Mouse (Mus musculus) myocyte (in vitro differentiated cells): ENCODE data around the gene Rfk. TPM values are rescaled to one million over a fixed set of nuclear protein-coding genes. Genes with fewer than 3 reads are reported as not detected.

ENCODE experiments used
- H3K27me3 ChIP-seq: one replicate; pipeline ENCODE4 v1.6.1; 2011; ENCODE audit not compliant: control insufficient read depth, insufficient read depth, insufficient read length
- H3K36me3 ChIP-seq: one replicate; pipeline ENCODE4 v1.6.1; 2011; ENCODE audit not compliant: control insufficient read depth, insufficient read depth
- H3K4me2 ChIP-seq: one replicate; pipeline ENCODE4 v1.6.1; 2011; ENCODE audit warnings: low read depth, control low read depth
- H3K4me3 ChIP-seq: one replicate; pipeline ENCODE4 v1.5.1; 2011; ENCODE audit warnings: mild to moderate bottlenecking, control low read depth, moderate library complexity
- H3K79me2 ChIP-seq: one replicate; pipeline ENCODE4 v1.6.1; 2011; ENCODE audit not compliant: control insufficient read depth, insufficient read depth
- H3ac ChIP-seq: one replicate; pipeline ENCODE4 v1.6.1; 2011; ENCODE audit not compliant: control insufficient read depth, insufficient read length
- CEBPB ChIP-seq: IDR thresholded peaks from 2 replicates; pipeline ENCODE4 v1.6.1; 2011; ENCODE audit warnings: mild to moderate bottlenecking, moderate library complexity; ENCODE audit not compliant: poor library complexity, insufficient read depth, severe bottlenecking
- E2F4 ChIP-seq: IDR thresholded peaks from one replicate; pipeline ENCODE4 v1.6.1; 2011; ENCODE audit warnings: mild to moderate bottlenecking, control low read depth, moderate library complexity; ENCODE audit not compliant: insufficient read depth
- MAX ChIP-seq: IDR thresholded peaks from one replicate; pipeline ENCODE4 v1.6.1; 2011; ENCODE audit warnings: low read depth, mild to moderate bottlenecking, control low read depth
- MYOD1 ChIP-seq, 3 experiments: IDR thresholded peaks; one replicate each; pipeline ENCODE4 v1.6.1; 2011; ENCODE audit warnings: control low read depth in 2 of 3, low read depth in 2 of 3, mild to moderate bottlenecking in 2 of 3, moderate library complexity in 1 of 3; ENCODE audit not compliant: insufficient read length in 2 of 3, control insufficient read depth in 1 of 3
- MYOG ChIP-seq, 3 experiments: IDR thresholded peaks; one replicate each; pipeline ENCODE4 v1.6.1; 2011; ENCODE audit warnings: control low read depth in 2 of 3, low read depth in 2 of 3, mild to moderate bottlenecking in 2 of 3; ENCODE audit not compliant: insufficient read length in 2 of 3, control insufficient read depth in 1 of 3, insufficient read depth in 1 of 3
- POLR2A ChIP-seq: IDR thresholded peaks from one replicate; pipeline ENCODE4 v1.6.1; 2011; ENCODE audit warnings: low read depth, mild to moderate bottlenecking, control low read depth, moderate library complexity; ENCODE audit not compliant: insufficient read length
- POLR2AphosphoS2 ChIP-seq: IDR thresholded peaks from one replicate; pipeline ENCODE4 v1.6.1; 2011; ENCODE audit warnings: low read depth, control low read depth; ENCODE audit not compliant: insufficient read length
- REST ChIP-seq: IDR thresholded peaks from one replicate; pipeline ENCODE4 v1.6.1; 2011; ENCODE audit warnings: mild to moderate bottlenecking, control low read depth, moderate library complexity; ENCODE audit not compliant: insufficient read depth, insufficient read length
- SRF ChIP-seq: IDR thresholded peaks from one replicate; pipeline ENCODE4 v1.6.1; 2011; ENCODE audit warnings: low read depth; ENCODE audit not compliant: control insufficient read depth, insufficient read length
- TCF12 ChIP-seq: IDR thresholded peaks from one replicate; pipeline ENCODE4 v1.6.1; 2011; ENCODE audit warnings: mild to moderate bottlenecking, control low read depth; ENCODE audit not compliant: poor library complexity, insufficient read depth, severe bottlenecking
- TCF3 ChIP-seq: IDR thresholded peaks from one replicate; pipeline ENCODE4 v1.6.1; 2011; ENCODE audit warnings: low read depth, control low read depth; ENCODE audit not compliant: insufficient read length
- USF1 ChIP-seq: IDR thresholded peaks from one replicate; pipeline ENCODE4 v1.6.1; 2011; ENCODE audit warnings: low read depth, mild to moderate bottlenecking, control low read depth, moderate library complexity
- polyA plus RNA-seq: library from polyadenylated mRNA; unstranded; fragments of >200 nt; fragmentation: generic; extraction: Trizol; gene quantifications from one replicate; pipeline ENCODE4 v1.2.1, GENCODE M21; 2012; ENCODE audit warnings: missing spikeins

Gene Rfk
- polyA plus RNA-seq, 1 experiment = 18.1 TPM

DNA sequence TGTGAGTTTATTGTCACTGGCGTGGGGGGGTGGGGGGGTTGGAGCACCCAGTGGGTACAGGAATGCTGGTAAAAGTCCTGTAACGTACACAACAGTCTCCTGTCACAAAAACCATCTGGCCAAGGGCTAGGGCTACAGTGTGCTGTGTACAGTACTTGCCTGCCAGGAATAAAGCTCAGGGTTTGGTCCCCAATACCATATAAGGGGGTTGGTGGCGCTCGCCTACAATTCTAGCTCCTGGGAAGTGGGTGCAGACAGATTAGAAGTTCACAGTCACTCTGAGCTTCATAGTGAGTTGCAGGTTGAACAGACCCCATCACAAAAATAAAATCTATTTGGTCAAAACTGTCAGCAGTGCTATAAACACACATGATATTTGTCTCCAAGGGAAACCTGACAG lies 39.5 kb upstream of the Rfk start:
- no peaks in the 10 kb centered on the region for H3K36me3 ChIP-seq
- H3K27me3 ChIP-seq = no peaks in the 10 kb centered on the region
- H3K79me2 ChIP-seq = no peaks in the 10 kb centered on the region
- H3ac ChIP-seq = no peak overlapping the region
- H3K4me2 ChIP-seq = no peak overlapping the region
- H3K4me3 ChIP-seq = no peak overlapping the region
- TF ChIP-seq POLR2AphosphoS2 (no peak), TCF3 (no peak), TCF12 (no peak), MAX (no peak), USF1 (no peak), MYOD1 (IDR thresholded peaks at IDR 0.05; ENCODE audit: control insufficient read depth in 1 of 3, insufficient read length in 2 of 3, low read depth in 2 of 3) (no peak), MYOG (IDR thresholded peaks at IDR 0.05; ENCODE audit: control insufficient read depth in 1 of 3, insufficient read depth in 1 of 3, insufficient read length in 2 of 3, low read depth in 2 of 3) (no peak), POLR2A (no peak), REST (no peak), CEBPB (no peak), SRF (no peak), E2F4 (no peak)

GRCm38 (mm10) chr19:17354797-17355196 lies 39.0 kb upstream of the Rfk start:
- TF ChIP-seq TCF12 = no peak
- peak in 2 of 3 experiments; percentile 26 to 54 for TF ChIP-seq MYOG (IDR thresholded peaks at IDR 0.05; ENCODE audit: control insufficient read depth in 1 of 3, insufficient read depth in 1 of 3, insufficient read length in 2 of 3, low read depth in 2 of 3)
- peak in 2 of 3 experiments; percentile 37 to 70 for TF ChIP-seq MYOD1 (IDR thresholded peaks at IDR 0.05; ENCODE audit: control insufficient read depth in 1 of 3, insufficient read length in 2 of 3, low read depth in 2 of 3)

DNA sequence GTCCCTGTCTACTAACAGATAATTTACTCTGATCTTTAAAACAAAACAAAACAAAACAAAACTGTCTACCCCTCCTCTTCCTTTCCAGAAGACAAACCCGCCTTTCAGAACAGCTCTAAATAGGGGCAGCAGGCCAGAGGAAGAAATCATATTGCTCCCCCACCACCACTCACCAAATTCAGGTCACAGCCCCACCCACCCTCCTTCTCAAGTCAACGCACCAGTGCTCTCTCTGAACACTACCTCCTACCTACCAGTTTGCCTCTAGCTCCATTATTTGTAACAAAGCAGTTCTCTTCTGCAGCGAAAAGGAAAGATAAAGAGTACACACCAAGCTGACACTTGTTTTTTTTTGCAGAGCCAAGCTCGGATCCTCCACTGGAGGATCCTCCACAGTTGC lies 38.5 kb upstream of the Rfk start:
- Histone ChIP-seq H3K79me2 (no peaks in the 10 kb centered on the region), H3ac (no peak overlapping the region), H3K4me3 (no peak overlapping the region), H3K27me3 (no peaks in the 10 kb centered on the region), H3K36me3 (no peaks in the 10 kb centered on the region), H3K4me2 (peak overlapping the region; percentile 24)
- TF ChIP-seq TCF12 (no peak), SRF (no peak), MYOG (IDR thresholded peaks at IDR 0.05; ENCODE audit: control insufficient read depth in 1 of 3, insufficient read depth in 1 of 3, insufficient read length in 2 of 3, low read depth in 2 of 3) (no peak), USF1 (no peak), POLR2A (no peak), POLR2AphosphoS2 (no peak), REST (no peak), E2F4 (no peak), MAX (no peak), TCF3 (no peak), CEBPB (no peak), MYOD1 (IDR thresholded peaks at IDR 0.05; ENCODE audit: control insufficient read depth in 1 of 3, insufficient read length in 2 of 3, low read depth in 2 of 3) (no peak)

More at GRCm38 (mm10) chr19:17354797-17355196, 39.0 kb upstream of the Rfk start:
- Histone ChIP-seq H3K4me2 (peak overlapping the region; percentile 24), H3K36me3 (no peaks in the 10 kb centered on the region), H3K79me2 (no peaks in the 10 kb centered on the region), H3K27me3 (no peaks in the 10 kb centered on the region), H3K4me3 (no peak overlapping the region), H3ac (no peak overlapping the region)

- Histone ChIP-seq H3K4me2 (peak overlapping the region; percentile 42), H3ac (no peak overlapping the region), H3K4me3 (no peak overlapping the region), H3K36me3 (no peaks in the 10 kb centered on the region), H3K79me2 (no peaks in the 10 kb centered on the region), H3K27me3 (no peaks in the 10 kb centered on the region)
- TF ChIP-seq REST (no peak), MAX (no peak), POLR2A (no peak), CEBPB (no peak), POLR2AphosphoS2 (no peak), E2F4 (no peak), MYOD1 (IDR thresholded peaks at IDR 0.05; ENCODE audit: control insufficient read depth in 1 of 3, insufficient read length in 2 of 3, low read depth in 2 of 3) (no peak), SRF (no peak)
Measured at GRCm38 (mm10) chr19:17355950-17356867, 37.6 kb upstream of the Rfk start.
